Mouse (Mus musculus) kidney, adult 2 months (tissue): ENCODE data around the gene Zfr2. TPM values are rescaled to one million over a fixed set of nuclear protein-coding genes. Genes with fewer than 3 reads are reported as not detected.

Source experiments
- DNase-seq: peaks from one replicate; pipeline ENCODE4 v3.0.0; 2021
- H3K27ac ChIP-seq: fragments of 200-500 bp; 2 replicates; pipeline ENCODE4 v1.5.1; 2012; ENCODE audit warnings: low read depth, low read length, control low read depth, inconsistent platforms; ENCODE audit not compliant: insufficient read depth
- H3K27me3 ChIP-seq: fragments of 200-500 bp; replicated peaks from 2 replicates; pipeline ENCODE4 v1.6.1; 2012; ENCODE audit warnings: mild to moderate bottlenecking, moderate library complexity, low read length, inconsistent platforms; ENCODE audit not compliant: control insufficient read depth, insufficient read depth
- H3K36me3 ChIP-seq: fragments of 200-500 bp; 2 replicates; pipeline ENCODE4 v1.6.1; 2012; ENCODE audit warnings: mild to moderate bottlenecking, moderate library complexity, low read length, inconsistent platforms; ENCODE audit not compliant: control insufficient read depth, insufficient read depth
- H3K4me1 ChIP-seq: fragments of 200-500 bp; 2 replicates; pipeline ENCODE4 v1.6.1; 2011; ENCODE audit warnings: low read length; ENCODE audit not compliant: control insufficient read depth, insufficient read depth
- H3K4me3 ChIP-seq: fragments of 200-500 bp; 2 replicates; pipeline ENCODE4 v1.5.1; 2011; ENCODE audit warnings: mild to moderate bottlenecking, low read depth, low read length, control low read depth; ENCODE audit not compliant: insufficient read depth
- CTCF ChIP-seq: fragments of 200-500 bp; conservative IDR thresholded peaks from 2 replicates; pipeline ENCODE4 v1.5.1; 2011; ENCODE audit warnings: low read depth, mild to moderate bottlenecking, control low read depth, low read length, moderate library complexity, mixed read lengths; ENCODE audit not compliant: insufficient read depth, insufficient read length
- POLR2A ChIP-seq: fragments of 200-500 bp; IDR thresholded peaks from one replicate; pipeline ENCODE4 v1.6.1; 2011; ENCODE audit warnings: low read depth, low read length, control low read depth
- WGBS: fragments of 180-500 bp; shearing (Covaris S2); methylation state at CpG from one replicate; pipeline ENCODE4 v1.1.7; 2018; 5-methylcytosine and 5-hydroxymethylcytosine counted together
- polyA plus RNA-seq: library from polyadenylated mRNA; depleted of rRNA; stranded (reverse); fragments of >200 nt; gene quantifications from 2 replicates; pipeline ENCODE4 v1.2.3, GENCODE M21; 2012; rRNA removed

The Zfr2 gene
- polyA plus RNA-seq, 1 experiment: 4.6 TPM

GRCm38 (mm10) chr10:81297246-81297645 lies 64.3 kb downstream of the Zfr2 start:
- Histone ChIP-seq H3K27me3 (no peaks in the 10 kb centered on the region), H3K4me1 (peaks cover 77% of the 10 kb centered on the region), H3K4me3 (no peak overlapping the region), H3K27ac (peak overlapping the region; percentile 99), H3K36me3 (no peaks in the 10 kb centered on the region)
- DNase-seq: no peak
- WGBS: 51% methylated on average over 6 of the region's 6 CpGs
- TF ChIP-seq POLR2A: no peak
- TF ChIP-seq CTCF: no peak

- WGBS: 23% methylated on average over 10 of the region's 10 CpGs
- DNase-seq: peak; percentile 87
- Histone ChIP-seq H3K4me3 (peak overlapping the region; percentile 2; the same call in 1 of the 2 replicates), H3K27ac (peak overlapping the region; percentile 99), H3K4me1 (peaks cover 80% of the 10 kb centered on the region), H3K36me3 (no peaks in the 10 kb centered on the region), H3K27me3 (no peaks in the 10 kb centered on the region)
- TF ChIP-seq CTCF: no peak
- no peak for TF ChIP-seq POLR2A
Measured at GRCm38 (mm10) chr10:81297845-81298244, 64.9 kb downstream of the Zfr2 start.

- Histone ChIP-seq H3K27me3 (no peaks in the 10 kb centered on the region), H3K4me3 (no peak overlapping the region), H3K27ac (peak overlapping the region; percentile 99), H3K36me3 (no peaks in the 10 kb centered on the region), H3K4me1 (peaks cover 86% of the 10 kb centered on the region)
- WGBS: 62% methylated on average over 17 of the region's 17 CpGs
- DNase-seq: peak; percentile 43
- TF ChIP-seq CTCF (no peak), POLR2A (no peak)
Measured at GRCm38 (mm10) chr10:81298369-81299100, 65.6 kb downstream of the Zfr2 start.

- Histone ChIP-seq H3K36me3 (no peaks in the 10 kb centered on the region), H3K4me1 (peaks cover 84% of the 10 kb centered on the region), H3K4me3 (peak overlapping the region; percentile 17; the same call in 1 of the 2 replicates), H3K27me3 (no peaks in the 10 kb centered on the region), H3K27ac (peak overlapping the region; percentile 99)
- 51% methylated on average over 14 of the region's 14 CpGs for whole genome bisulfite sequencing
- peak; percentile 88 for DNase-seq
- TF ChIP-seq POLR2A (peak; percentile 65), CTCF (0 out of 2 replicates have a peak, but pooled peaks have one; percentile 0)
Measured at GRCm38 (mm10) chr10:81299585-81300351, 66.8 kb downstream of the Zfr2 start.

- TF ChIP-seq POLR2A (no peak), CTCF (no peak)
- Histone ChIP-seq H3K4me3 (peak overlapping the region; percentile 17; the same call in 1 of the 2 replicates), H3K4me1 (peaks cover 77% of the 10 kb centered on the region), H3K27ac (peak overlapping the region; percentile 99), H3K36me3 (no peaks in the 10 kb centered on the region), H3K27me3 (no peaks in the 10 kb centered on the region)
- DNase-seq: peak; percentile 92
- 42% methylated on average over 9 of the region's 9 CpGs for WGBS
Measured at GRCm38 (mm10) chr10:81300352-81300907, 67.5 kb downstream of the Zfr2 start.

GRCm38 (mm10) chr10:81301321-81301720 lies 68.4 kb downstream of the Zfr2 start:
- no peak overlapping the region for H3K4me3 ChIP-seq
- no peaks in the 10 kb centered on the region for H3K27me3 ChIP-seq
- H3K36me3 ChIP-seq: no peaks in the 10 kb centered on the region
- WGBS: 65% methylated on average over 9 of the region's 9 CpGs
- H3K27ac ChIP-seq: no peak overlapping the region
- TF ChIP-seq POLR2A: no peak
- no peak for TF ChIP-seq CTCF
- H3K4me1 ChIP-seq: peaks cover 71% of the 10 kb centered on the region
- DNase-seq: no peak

Other genes with a start within 250 kb of the Zfr2 start
- 1.9 and 2.0 TPM in 2 replicates for gene Gng7, start 218.2 kb upstream of the Zfr2 start, polyA plus RNA-seq
- gene Diras1, start 207.5 kb upstream of the Zfr2 start, polyA plus RNA-seq: 0.04 and 0.25 TPM in 2 replicates
- 37.5 and 39.6 TPM in 2 replicates for gene Slc39a3, start 195.7 kb upstream of the Zfr2 start, polyA plus RNA-seq
- gene Sgta, start 173.0 kb upstream of the Zfr2 start, polyA plus RNA-seq: 183 and 212 TPM in 2 replicates
- 22.2 and 26.1 TPM in 2 replicates for gene Thop1, start 163.1 kb upstream of the Zfr2 start, polyA plus RNA-seq
- 0.20 and 0.52 TPM in 2 replicates for gene Creb3l3, start 134.3 kb upstream of the Zfr2 start, polyA plus RNA-seq
- gene Map2k2, start 127.2 kb upstream of the Zfr2 start, polyA plus RNA-seq: 173 and 180 TPM in 2 replicates
- 36.0 and 37.1 TPM in 2 replicates for gene Zbtb7a, start 97.9 kb upstream of the Zfr2 start, polyA plus RNA-seq
- gene Pias4, start 65.2 kb upstream of the Zfr2 start, polyA plus RNA-seq: 34.6 and 36.8 TPM in 2 replicates
- 1,330 and 1,454 TPM in 2 replicates for gene Eef2, start 56.5 kb upstream of the Zfr2 start, polyA plus RNA-seq
- 52.9 and 54.0 TPM in 2 replicates for gene Dapk3, start 50.1 kb upstream of the Zfr2 start, polyA plus RNA-seq
- not detected in 2 replicates for gene 4930442H23Rik, start 49.3 kb upstream of the Zfr2 start, polyA plus RNA-seq
- 0.97 TPM in 1 of 2 replicates, not detected in the other for gene Nmrk2, start 31.1 kb upstream of the Zfr2 start, polyA plus RNA-seq
- gene Atcay, start 2.3 kb upstream of the Zfr2 start, polyA plus RNA-seq: 0.05 and 0.39 TPM in 2 replicates
- 0.57 and 1.5 TPM in 2 replicates for gene Matk, start 19.8 kb downstream of the Zfr2 start, polyA plus RNA-seq
- gene Mrpl54, start 33.8 kb downstream of the Zfr2 start, polyA plus RNA-seq: 130 TPM in 2 replicates
- 142 and 147 TPM in 2 replicates for gene Apba3, start 33.8 kb downstream of the Zfr2 start, polyA plus RNA-seq
- 13.2 and 19.0 TPM in 2 replicates for gene Tjp3, start 58.4 kb downstream of the Zfr2 start, polyA plus RNA-seq
- 70.7 and 76.3 TPM in 2 replicates for gene Pip5k1c, start 59.8 kb downstream of the Zfr2 start, polyA plus RNA-seq
- gene Cactin, start 87.9 kb downstream of the Zfr2 start, polyA plus RNA-seq: 23.7 and 24.5 TPM in 2 replicates
- 16.6 and 21.7 TPM in 2 replicates for gene Tbxa2r, start 95.6 kb downstream of the Zfr2 start, polyA plus RNA-seq
- gene Gipc3, start 110.1 kb downstream of the Zfr2 start, polyA plus RNA-seq: 1.4 and 1.5 TPM in 2 replicates
- 66.4 and 82.1 TPM in 2 replicates for gene Hmg20b, start 117.3 kb downstream of the Zfr2 start, polyA plus RNA-seq
- 23.4 and 28.1 TPM in 2 replicates for gene Mfsd12, start 124.3 kb downstream of the Zfr2 start, polyA plus RNA-seq
- 0.16 and 0.61 TPM in 2 replicates for gene 4930404N11Rik, start 132.7 kb downstream of the Zfr2 start, polyA plus RNA-seq
- gene Fzr1, start 145.4 kb downstream of the Zfr2 start, polyA plus RNA-seq: 41.1 and 49.8 TPM in 2 replicates
- gene Dohh, start 151.3 kb downstream of the Zfr2 start, polyA plus RNA-seq: 60.6 and 79.8 TPM in 2 replicates
- 2.1 and 2.3 TPM in 2 replicates for gene Gm48551, start 151.3 kb downstream of the Zfr2 start, polyA plus RNA-seq
- 1.0 and 2.8 TPM in 2 replicates for gene Gm48552, start 155.8 kb downstream of the Zfr2 start, polyA plus RNA-seq
- 693 and 694 TPM in 2 replicates for gene Smim24, start 159.9 kb downstream of the Zfr2 start, polyA plus RNA-seq
- gene Nfic, start 222.5 kb downstream of the Zfr2 start, polyA plus RNA-seq: 64.7 and 82.5 TPM in 2 replicates
- gene Celf5, start 249.6 kb downstream of the Zfr2 start, polyA plus RNA-seq: 0.18 and 0.27 TPM in 2 replicates